Mouse (Mus musculus) limb, embryonic 10.5 days (tissue): ENCODE measurements around the gene Camta1. TPM values are rescaled to one million over a fixed set of nuclear protein-coding genes. Genes with fewer than 3 reads are reported as not detected.

ENCODE experiments used
- DNase-seq: peaks from one replicate; pipeline ENCODE4 v3.0.0-alpha.2; 2017; ENCODE audit warnings: low spot score
- H3K27ac ChIP-seq: fragments of 300-500 bp; sonication (generic); 2 replicates; pipeline ENCODE4 v1.5.1; 2016; ENCODE audit warnings: mild to moderate bottlenecking
- H3K27me3 ChIP-seq: fragments of 300-500 bp; sonication (generic); 2 replicates; pipeline ENCODE4 v1.6.1; 2016; ENCODE audit warnings: low read depth, mild to moderate bottlenecking; ENCODE audit not compliant: poor library complexity, severe bottlenecking
- H3K36me3 ChIP-seq: fragments of 300-500 bp; sonication (generic); 2 replicates; pipeline ENCODE4 v1.6.1; 2016; ENCODE audit warnings: mild to moderate bottlenecking, moderate library complexity
- H3K4me1 ChIP-seq: fragments of 300-500 bp; sonication (generic); 2 replicates; pipeline ENCODE4 v1.6.1; 2016
- H3K4me3 ChIP-seq: fragments of 300-500 bp; sonication (generic); 2 replicates; pipeline ENCODE4 v1.5.1; 2016; ENCODE audit warnings: mild to moderate bottlenecking, moderate library complexity
- H3K9me3 ChIP-seq: fragments of 300-500 bp; sonication (generic); replicated peaks from 2 replicates; pipeline ENCODE4 v1.6.1; 2016; ENCODE audit warnings: mild to moderate bottlenecking
- WGBS: fragments of 180-500 bp; shearing (Covaris S2); methylation state at CpG from one replicate; pipeline ENCODE4 v1.1.7; 2016; 5-methylcytosine and 5-hydroxymethylcytosine counted together
- polyA plus RNA-seq: library from polyadenylated mRNA; unstranded; fragments of >200 nt; fragmentation: Nextera tagmentation; extraction: Ambion mirVana; gene quantifications from 2 replicates; pipeline ENCODE4 v1.2.1, GENCODE M21; 2016

Gene Camta1
- polyA plus RNA-seq, 1 experiment from 2014 or later: 102 TPM

- no peak overlapping the region for H3K27ac ChIP-seq
- H3K36me3 ChIP-seq: no peaks in the 10 kb centered on the region
- 63% methylated on average over 12 of the region's 12 CpGs for WGBS
- DNase-seq: no peak
- H3K4me1 ChIP-seq: peaks cover 21% of the 10 kb centered on the region
- H3K9me3 ChIP-seq: no peaks in the 10 kb centered on the region
- H3K27me3 ChIP-seq: peaks cover 27% of the 10 kb centered on the region; the same call in 1 of the 2 replicates
- no peak overlapping the region for H3K4me3 ChIP-seq
These were observed 488.7 kb downstream of the Camta1 start for GRCm38 (mm10) chr4:151372855-151373566.

DNA sequence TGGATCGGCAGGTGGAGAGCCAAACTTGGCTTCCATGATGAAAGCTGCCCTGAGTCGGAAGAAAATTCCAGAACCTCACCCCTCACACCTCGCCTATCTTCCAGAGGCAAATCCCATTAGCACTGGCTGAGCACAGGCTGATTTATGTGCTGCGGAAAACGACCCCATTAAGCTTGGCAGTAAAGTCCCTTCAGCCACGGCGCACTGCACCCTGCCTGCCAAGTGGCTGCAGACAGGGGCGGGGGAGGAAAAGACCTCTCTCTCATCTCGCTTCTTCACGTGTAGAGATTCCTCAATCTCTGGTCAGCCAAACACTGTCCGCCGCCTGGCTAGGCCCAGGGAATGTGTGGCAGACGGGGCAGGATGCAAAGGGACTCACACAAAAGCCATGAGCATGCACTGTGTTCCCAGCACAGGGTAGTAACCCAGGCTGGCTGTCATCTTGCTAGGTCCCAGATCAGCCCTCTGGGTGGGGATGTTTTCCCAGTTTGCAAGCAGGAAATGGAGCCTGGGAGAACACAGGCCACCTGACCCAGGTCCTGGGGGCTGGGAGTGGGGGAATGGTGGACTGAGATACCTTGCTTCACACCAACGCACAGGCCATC lies 494.6 kb downstream of the Camta1 start:
- 18% methylated on average over 14 of the region's 14 CpGs for WGBS
- peak; percentile 74 for DNase-seq

DNA sequence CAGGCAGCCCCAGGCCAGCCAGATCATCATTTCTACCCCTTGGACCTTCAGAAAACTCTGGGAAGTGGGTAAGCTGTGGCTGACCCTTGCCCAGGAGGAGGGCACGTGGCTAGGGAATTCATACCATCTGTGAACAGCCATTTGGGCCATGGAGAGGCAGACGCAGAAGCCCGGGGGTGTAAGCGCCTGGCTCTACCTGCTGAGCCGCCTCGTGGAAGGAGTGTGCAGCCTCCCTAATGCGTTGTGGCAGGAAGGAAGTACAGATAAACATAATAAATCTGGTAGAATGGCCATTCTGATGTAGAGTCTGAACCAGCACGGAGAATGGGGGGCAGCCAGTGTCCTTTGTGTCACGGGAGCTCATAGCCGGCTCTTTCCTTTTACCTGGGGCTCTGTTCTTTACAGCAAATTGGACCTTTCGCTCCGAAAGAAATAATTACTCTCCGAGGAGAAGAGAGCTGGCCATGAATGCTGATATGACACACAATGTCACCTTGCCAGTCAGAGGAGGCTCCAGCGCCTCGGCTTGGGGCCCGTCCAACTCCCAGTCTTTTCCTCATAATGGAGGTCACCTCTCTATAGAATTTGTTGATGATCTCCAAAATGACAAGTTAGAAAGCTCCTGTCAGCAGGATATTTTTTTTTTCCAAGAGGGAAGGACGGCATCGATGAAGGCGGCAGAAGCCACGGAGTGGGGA lies 500.6 kb downstream of the Camta1 start:
- no peaks in the 10 kb centered on the region for H3K36me3 ChIP-seq
- no peaks in the 10 kb centered on the region for H3K9me3 ChIP-seq
- peaks cover 22% of the 10 kb centered on the region for H3K4me1 ChIP-seq
- no peak overlapping the region for H3K27ac ChIP-seq
- H3K27me3 ChIP-seq: peaks cover 71% of the 10 kb centered on the region
- no peak for DNase-seq
- WGBS: 71% methylated on average over 20 of the region's 20 CpGs
- no peak overlapping the region for H3K4me3 ChIP-seq

More for the DNA sequence above, 494.6 kb downstream of the Camta1 start:
- Histone ChIP-seq H3K27me3 (peaks cover 62% of the 10 kb centered on the region), H3K4me1 (peaks cover 28% of the 10 kb centered on the region), H3K36me3 (no peaks in the 10 kb centered on the region), H3K9me3 (no peaks in the 10 kb centered on the region), H3K4me3 (peak overlapping the region; percentile 9; the same call in 1 of the 2 replicates), H3K27ac (no peak overlapping the region)

DNA sequence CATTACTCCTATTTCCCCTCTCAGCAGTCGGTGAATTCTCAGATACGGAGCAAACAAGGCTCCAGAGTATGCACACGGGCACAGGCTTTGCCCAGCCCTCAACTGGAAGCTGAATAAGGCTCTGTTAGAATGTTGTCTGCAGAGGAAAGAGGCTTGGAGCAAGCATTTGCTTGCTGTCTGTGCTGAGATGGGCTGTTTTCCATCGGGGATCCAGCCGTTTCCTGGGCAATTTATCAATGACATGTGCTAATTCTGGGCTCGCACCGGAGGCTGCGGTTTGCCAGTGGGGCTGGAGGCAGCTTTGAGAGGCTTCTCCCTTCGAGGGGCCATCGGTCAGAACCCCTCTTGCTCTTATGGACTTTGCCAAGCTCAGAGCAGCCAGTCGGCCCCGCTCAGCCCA lies 506.2 kb downstream of the Camta1 start:
- Histone ChIP-seq H3K27me3 (peaks cover 33% of the 10 kb centered on the region), H3K9me3 (no peaks in the 10 kb centered on the region), H3K36me3 (no peaks in the 10 kb centered on the region), H3K27ac (no peak overlapping the region; the same call in 1 of the 2 replicates), H3K4me3 (no peak overlapping the region), H3K4me1 (peaks cover 34% of the 10 kb centered on the region)
- DNase-seq: no peak
- 22% methylated on average over 12 of the region's 12 CpGs for WGBS

- Histone ChIP-seq H3K9me3 (no peaks in the 10 kb centered on the region), H3K27ac (no peak overlapping the region), H3K4me3 (no peak overlapping the region), H3K4me1 (peaks cover 32% of the 10 kb centered on the region), H3K27me3 (peaks cover 20% of the 10 kb centered on the region; the same call in 1 of the 2 replicates), H3K36me3 (no peaks in the 10 kb centered on the region)
- 87% methylated on average over 2 of the region's 2 CpGs for WGBS
- DNase-seq: no peak
These were observed 508.9 kb downstream of the Camta1 start for GRCm38 (mm10) chr4:151352791-151353190.

- Histone ChIP-seq H3K9me3 (no peaks in the 10 kb centered on the region), H3K27me3 (peaks cover 17% of the 10 kb centered on the region; the same call in 1 of the 2 replicates), H3K27ac (no peak overlapping the region), H3K4me1 (peaks cover 32% of the 10 kb centered on the region), H3K36me3 (no peaks in the 10 kb centered on the region), H3K4me3 (no peak overlapping the region)
- no peak for DNase-seq
- WGBS: 82% methylated on average over 4 of the region's 4 CpGs
These were observed 509.4 kb downstream of the Camta1 start for GRCm38 (mm10) chr4:151352249-151352648.

GRCm38 (mm10) chr4:151351757-151352156 lies 509.9 kb downstream of the Camta1 start:
- no peaks in the 10 kb centered on the region for H3K9me3 ChIP-seq
- H3K4me3 ChIP-seq: no peak overlapping the region
- WGBS: 67% methylated on average over 12 of the region's 12 CpGs
- peaks cover 37% of the 10 kb centered on the region for H3K4me1 ChIP-seq
- no peak for DNase-seq
- peaks cover 12% of the 10 kb centered on the region; the same call in 1 of the 2 replicates for H3K27me3 ChIP-seq
- no peaks in the 10 kb centered on the region for H3K36me3 ChIP-seq
- H3K27ac ChIP-seq: no peak overlapping the region

GRCm38 (mm10) chr4:151347620-151348019 lies 514.1 kb downstream of the Camta1 start:
- Histone ChIP-seq H3K4me3 (no peak overlapping the region), H3K9me3 (no peaks in the 10 kb centered on the region)
- WGBS: 95% methylated on average over 6 of the region's 6 CpGs

GRCm38 (mm10) chr4:151346673-151347072 lies 515.0 kb downstream of the Camta1 start:
- 0 out of 2 replicates have a peak, but pooled peaks cover 3% of the 10 kb centered on the region for H3K27me3 ChIP-seq
- H3K4me3 ChIP-seq: no peak overlapping the region
- H3K9me3 ChIP-seq: no peaks in the 10 kb centered on the region
- H3K36me3 ChIP-seq: no peaks in the 10 kb centered on the region
- H3K4me1 ChIP-seq: peaks cover 11% of the 10 kb centered on the region
- H3K27ac ChIP-seq: no peak overlapping the region
- no peak for DNase-seq
- 85% methylated on average over 12 of the region's 12 CpGs for WGBS

More at GRCm38 (mm10) chr4:151347620-151348019, 514.1 kb downstream of the Camta1 start:
- H3K27me3 ChIP-seq: 0 out of 2 replicates have a peak, but pooled peaks cover 3% of the 10 kb centered on the region
- no peak for DNase-seq
- H3K36me3 ChIP-seq: no peaks in the 10 kb centered on the region
- no peak overlapping the region for H3K27ac ChIP-seq
- H3K4me1 ChIP-seq: peaks cover 16% of the 10 kb centered on the region

DNA sequence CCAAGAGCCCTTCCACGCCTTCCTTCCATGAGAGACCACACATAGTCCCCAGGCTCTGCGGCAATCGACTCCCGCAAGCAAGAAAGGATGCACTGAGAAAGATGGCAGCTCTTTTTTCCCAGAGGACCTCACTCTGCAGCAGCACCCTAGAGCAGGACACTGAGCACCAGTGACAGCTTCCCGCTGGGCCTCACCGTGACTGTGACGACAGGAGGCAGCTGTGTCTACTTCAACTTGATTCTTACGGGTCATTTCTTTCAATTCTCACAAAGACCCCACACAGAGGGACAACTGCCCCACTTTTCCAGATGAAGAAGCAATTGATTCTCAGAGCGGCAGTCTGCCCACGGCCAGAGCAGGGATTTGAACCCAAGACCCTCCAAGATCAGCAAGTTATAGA lies 516.9 kb downstream of the Camta1 start:
- H3K9me3 ChIP-seq: no peaks in the 10 kb centered on the region
- peaks cover 8% of the 10 kb centered on the region for H3K4me1 ChIP-seq
- no peak for DNase-seq
- 83% methylated on average over 10 of the region's 10 CpGs for WGBS
- no peaks in the 10 kb centered on the region for H3K27me3 ChIP-seq
- no peak overlapping the region for H3K27ac ChIP-seq
- H3K36me3 ChIP-seq: no peaks in the 10 kb centered on the region
- H3K4me3 ChIP-seq: no peak overlapping the region

GRCm38 (mm10) chr4:151339421-151339820 lies 522.3 kb downstream of the Camta1 start:
- 92% methylated on average over 7 of the region's 7 CpGs for WGBS
- no peaks in the 10 kb centered on the region for H3K9me3 ChIP-seq
- no peaks in the 10 kb centered on the region for H3K36me3 ChIP-seq
- no peak for DNase-seq
- H3K27me3 ChIP-seq: no peaks in the 10 kb centered on the region
- H3K27ac ChIP-seq: no peak overlapping the region
- H3K4me1 ChIP-seq: peaks cover 8% of the 10 kb centered on the region; the same call in 1 of the 2 replicates
- H3K4me3 ChIP-seq: no peak overlapping the region

GRCm38 (mm10) chr4:151338931-151339330 lies 522.7 kb downstream of the Camta1 start:
- no peaks in the 10 kb centered on the region for H3K9me3 ChIP-seq
- WGBS: 85% methylated on average over 7 of the region's 7 CpGs
- no peaks in the 10 kb centered on the region for H3K36me3 ChIP-seq
- H3K4me3 ChIP-seq: no peak overlapping the region
- peaks cover 8% of the 10 kb centered on the region; the same call in 1 of the 2 replicates for H3K4me1 ChIP-seq
- no peaks in the 10 kb centered on the region for H3K27me3 ChIP-seq
- DNase-seq: no peak
- H3K27ac ChIP-seq: no peak overlapping the region

GRCm38 (mm10) chr4:151337543-151337942 lies 524.1 kb downstream of the Camta1 start:
- DNase-seq: no peak
- Histone ChIP-seq H3K4me3 (no peak overlapping the region), H3K4me1 (peaks cover 8% of the 10 kb centered on the region; the same call in 1 of the 2 replicates), H3K27ac (no peak overlapping the region), H3K27me3 (no peaks in the 10 kb centered on the region), H3K36me3 (no peaks in the 10 kb centered on the region), H3K9me3 (no peaks in the 10 kb centered on the region)
- 30% methylated on average over 11 of the region's 11 CpGs for WGBS
